Mouse (Mus musculus): ENCODE data around the gene Nfkb1. TPM values are rescaled to one million over a fixed set of nuclear protein-coding genes. Genes with fewer than 3 reads are reported as not detected.

The Nfkb1 gene
- total RNA-seq, 2 experiments from 2014 or later, result 112 to 117 TPM

GRCm38 (mm10) chr3:135562036-135562435 is 129.3 kb downstream of the Nfkb1 start:
- no peak for ATAC-seq (replicated peaks; ENCODE audit: poor library complexity, severe bottlenecking)

DNA sequence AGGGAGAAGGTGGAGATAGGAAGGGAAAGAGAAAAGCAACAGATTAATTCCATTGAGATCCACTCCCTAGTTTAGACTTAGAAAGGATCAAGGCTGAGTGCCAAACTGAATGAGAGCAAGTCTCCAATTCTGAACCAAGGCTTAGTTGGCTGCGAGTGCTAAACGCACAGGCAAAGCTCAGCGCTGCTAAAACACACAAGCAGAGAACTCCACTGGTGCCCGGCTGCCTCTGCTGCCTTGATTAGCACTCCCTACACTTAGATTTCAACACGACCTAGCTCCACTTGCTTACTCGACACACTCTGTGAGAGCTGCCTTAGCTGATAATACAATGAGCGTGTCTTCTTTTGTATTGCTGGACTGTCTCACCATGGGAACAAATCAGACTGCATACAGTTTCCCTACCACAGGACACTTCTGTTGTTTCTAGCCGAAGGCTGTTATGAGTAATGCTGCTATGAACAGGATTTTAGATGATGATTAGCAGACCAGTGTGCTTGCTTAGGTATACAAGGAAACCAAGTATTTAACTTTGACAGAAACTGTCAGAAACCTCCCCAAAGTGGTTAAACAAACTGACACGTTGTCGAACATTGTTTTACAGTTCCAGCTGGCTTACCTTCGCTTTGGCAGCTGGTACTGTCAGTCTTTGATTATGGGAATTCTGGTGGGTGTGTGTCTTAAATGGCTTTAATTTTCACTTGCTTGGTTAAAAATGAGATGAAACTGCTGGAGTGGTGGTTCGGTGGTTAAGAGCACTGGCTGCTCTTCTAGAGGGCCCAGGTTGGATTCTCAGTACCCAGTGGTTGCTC is 134.3 kb downstream of the Nfkb1 start:
- ATAC-seq (replicated peaks; ENCODE audit: poor library complexity, severe bottlenecking), result no peak

- ATAC-seq (replicated peaks; ENCODE audit: poor library complexity, severe bottlenecking), result no peak
Measured at GRCm38 (mm10) chr3:135556052-135556587, 135.2 kb downstream of the Nfkb1 start.

DNA sequence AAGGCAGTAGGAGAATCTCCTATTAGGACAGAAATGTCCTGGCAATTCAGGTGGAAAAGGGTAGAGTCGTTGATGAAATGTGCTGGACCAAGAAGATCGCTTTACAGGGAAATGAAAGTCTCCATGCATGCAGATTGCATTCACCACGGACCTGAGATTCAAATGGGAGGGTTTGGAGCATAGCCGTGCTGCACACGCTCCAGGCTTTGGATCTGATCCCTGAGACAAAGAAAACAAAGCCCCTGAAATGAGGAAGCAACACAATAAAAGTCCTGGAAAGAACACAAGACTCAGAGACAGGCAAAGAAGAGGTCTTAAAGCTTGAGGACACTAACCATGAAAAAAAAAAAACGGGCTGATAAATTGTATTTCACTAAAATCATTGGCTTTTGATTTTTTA is 136.2 kb downstream of the Nfkb1 start:
- ATAC-seq (replicated peaks; ENCODE audit: poor library complexity, severe bottlenecking), result no peak

DNA sequence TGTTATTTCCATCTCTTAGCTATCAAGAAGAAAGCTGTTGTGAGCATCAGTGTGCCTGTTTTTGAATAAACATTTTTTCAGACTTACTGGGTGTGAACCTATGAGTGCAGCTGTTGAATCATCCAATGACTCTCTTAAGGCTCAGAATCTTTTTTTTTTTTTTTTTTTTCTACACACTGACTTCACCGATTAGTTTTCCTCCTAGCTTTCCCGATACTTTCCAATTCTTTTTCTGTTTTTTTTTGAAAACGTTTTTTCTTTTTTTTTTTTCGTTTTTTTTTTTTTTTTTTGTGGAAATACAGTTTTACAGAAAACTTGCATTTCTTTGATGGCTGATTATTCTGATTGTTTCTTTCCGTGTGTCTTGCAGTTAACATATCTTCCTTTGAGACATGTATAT is 138.5 kb downstream of the Nfkb1 start:
- ATAC-seq (replicated peaks; ENCODE audit: poor library complexity, severe bottlenecking), result no peak

DNA sequence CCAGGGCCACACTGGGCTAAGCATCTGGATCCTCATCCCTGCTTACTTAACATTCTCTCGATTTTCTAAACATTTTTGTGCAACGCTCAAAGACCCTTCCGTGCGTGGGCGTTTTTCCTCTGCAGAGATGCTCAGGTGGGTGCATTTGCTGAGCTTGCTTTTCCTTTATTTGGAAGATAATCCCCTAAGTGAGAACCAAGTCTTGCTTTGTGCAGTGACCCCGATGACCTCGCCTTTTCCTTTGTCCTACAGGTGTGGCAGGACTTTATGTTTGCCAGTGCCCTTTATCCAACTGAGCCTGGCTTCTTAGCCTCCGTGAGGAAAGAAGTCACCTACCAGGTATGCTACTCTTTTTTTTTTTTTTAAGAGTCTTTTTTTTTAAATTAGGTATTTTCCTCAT is 144.0 kb downstream of the Nfkb1 start:
- no peak for ATAC-seq (replicated peaks; ENCODE audit: poor library complexity, severe bottlenecking)

- no peak for ATAC-seq (replicated peaks; ENCODE audit: poor library complexity, severe bottlenecking)
Measured at GRCm38 (mm10) chr3:135546212-135546923, 145.0 kb downstream of the Nfkb1 start.

Other genes starting within 250 kb of the Nfkb1 start
- gene Manba, start 205.9 kb downstream of the Nfkb1 start, total RNA-seq (2014; fragmentation: Nextera tagmentation), result 24.6 and 54.4 TPM in 2 replicates
- 33.6 and 38.8 TPM in 2 replicates for gene Manba, start 205.9 kb downstream of the Nfkb1 start, total RNA-seq (2017)
- gene Slc39a8, start 133.7 kb upstream of the Nfkb1 start, total RNA-seq (2014; fragmentation: Nextera tagmentation), result 5.8 and 10.4 TPM in 2 replicates
- gene Slc39a8, start 133.7 kb upstream of the Nfkb1 start, total RNA-seq (2017), result 11.3 and 15.0 TPM in 2 replicates

Measured in granulocyte monocyte progenitor cell, adult 5-6 weeks (primary cell).